Mouse (Mus musculus) lung, postnatal 0 days (tissue): ENCODE measurements around the gene Senp1.

Experiments
- CTCF ChIP-seq: IDR thresholded peaks from 2 replicates; pipeline ENCODE4 v1.5.1; 2016; ENCODE audit warnings: antibody characterized with exemption, mild to moderate bottlenecking
- EP300 ChIP-seq: IDR thresholded peaks from 2 replicates; pipeline ENCODE4 v1.6.1; 2016; ENCODE audit warnings: antibody characterized with exemption, mild to moderate bottlenecking, control low read depth

GRCm38 (mm10) chr15:98114852-98115778 is 21.6 kb upstream of the Senp1 start:
- TF ChIP-seq CTCF (no peak), EP300 (no peak)
